Mouse (Mus musculus): ENCODE data around the gene Olfr1066. TPM values are rescaled to one million over a fixed set of nuclear protein-coding genes. Genes with fewer than 3 reads are reported as not detected.

Olfr1066 gene
- polyA plus RNA-seq, 1 experiment from 2014 or later = not detected

Other genes with a start within 250 kb of the Olfr1066 start
- not detected in 2 replicates for gene Olfr1046, start 237.0 kb downstream of the Olfr1066 start, polyA plus RNA-seq (2014; fragmentation: Nextera tagmentation; extraction: Ambion mirVana)
- gene Olfr1047, start 224.9 kb downstream of the Olfr1066 start, polyA plus RNA-seq (2014; fragmentation: Nextera tagmentation; extraction: Ambion mirVana) = not detected in 2 replicates
- gene Olfr1048, start 216.0 kb downstream of the Olfr1066 start, polyA plus RNA-seq (2014; fragmentation: Nextera tagmentation; extraction: Ambion mirVana) = not detected in 2 replicates
- not detected in 2 replicates for gene Olfr1049, start 197.9 kb downstream of the Olfr1066 start, polyA plus RNA-seq (2014; fragmentation: Nextera tagmentation; extraction: Ambion mirVana)
- not detected in 2 replicates for gene Olfr1051, start 177.2 kb downstream of the Olfr1066 start, polyA plus RNA-seq (2014; fragmentation: Nextera tagmentation; extraction: Ambion mirVana)
- not detected in 2 replicates for gene Olfr1052, start 163.8 kb downstream of the Olfr1066 start, polyA plus RNA-seq (2014; fragmentation: Nextera tagmentation; extraction: Ambion mirVana)
- not detected in 2 replicates for gene Olfr1053, start 141.0 kb downstream of the Olfr1066 start, polyA plus RNA-seq (2014; fragmentation: Nextera tagmentation; extraction: Ambion mirVana)
- gene Olfr1054, start 120.8 kb downstream of the Olfr1066 start, polyA plus RNA-seq (2014; fragmentation: Nextera tagmentation; extraction: Ambion mirVana) = not detected in 2 replicates
- not detected in 2 replicates for gene Olfr1055, start 106.0 kb downstream of the Olfr1066 start, polyA plus RNA-seq (2014; fragmentation: Nextera tagmentation; extraction: Ambion mirVana)
- not detected in 2 replicates for gene Olfr1056, start 93.8 kb downstream of the Olfr1066 start, polyA plus RNA-seq (2014; fragmentation: Nextera tagmentation; extraction: Ambion mirVana)
- not detected in 2 replicates for gene Olfr1057, start 77.9 kb downstream of the Olfr1066 start, polyA plus RNA-seq (2014; fragmentation: Nextera tagmentation; extraction: Ambion mirVana)
- gene Olfr1058, start 67.7 kb downstream of the Olfr1066 start, polyA plus RNA-seq (2014; fragmentation: Nextera tagmentation; extraction: Ambion mirVana) = not detected in 2 replicates
- gene Olfr1061, start 42.2 kb downstream of the Olfr1066 start, polyA plus RNA-seq (2014; fragmentation: Nextera tagmentation; extraction: Ambion mirVana) = not detected in 2 replicates
- not detected in 2 replicates for gene Olfr1062, start 29.5 kb downstream of the Olfr1066 start, polyA plus RNA-seq (2014; fragmentation: Nextera tagmentation; extraction: Ambion mirVana)
- gene Olfr1065, start 5.7 kb downstream of the Olfr1066 start, polyA plus RNA-seq (2014; fragmentation: Nextera tagmentation; extraction: Ambion mirVana) = not detected in 2 replicates
- gene Olfr228, start 31.1 kb upstream of the Olfr1066 start, polyA plus RNA-seq (2014; fragmentation: Nextera tagmentation; extraction: Ambion mirVana) = not detected in 2 replicates
- gene Olfr1076, start 52.2 kb upstream of the Olfr1066 start, polyA plus RNA-seq (2014; fragmentation: Nextera tagmentation; extraction: Ambion mirVana) = not detected in 2 replicates
- not detected in 2 replicates for gene Olfr1079, start 86.2 kb upstream of the Olfr1066 start, polyA plus RNA-seq (2014; fragmentation: Nextera tagmentation; extraction: Ambion mirVana)
- gene Olfr1080, start 102.0 kb upstream of the Olfr1066 start, polyA plus RNA-seq (2014; fragmentation: Nextera tagmentation; extraction: Ambion mirVana) = not detected in 2 replicates
- not detected in 2 replicates for gene Olfr1082, start 142.7 kb upstream of the Olfr1066 start, polyA plus RNA-seq (2014; fragmentation: Nextera tagmentation; extraction: Ambion mirVana)
- not detected in 2 replicates for gene Olfr1084, start 183.5 kb upstream of the Olfr1066 start, polyA plus RNA-seq (2014; fragmentation: Nextera tagmentation; extraction: Ambion mirVana)
- gene Olfr1085, start 205.8 kb upstream of the Olfr1066 start, polyA plus RNA-seq (2014; fragmentation: Nextera tagmentation; extraction: Ambion mirVana) = not detected in 2 replicates
- not detected in 2 replicates for gene Olfr1086, start 223.8 kb upstream of the Olfr1066 start, polyA plus RNA-seq (2014; fragmentation: Nextera tagmentation; extraction: Ambion mirVana)
- gene Olfr1087, start 242.1 kb upstream of the Olfr1066 start, polyA plus RNA-seq (2014; fragmentation: Nextera tagmentation; extraction: Ambion mirVana) = not detected in 2 replicates